Comparison of ENCODE assay signal across 13 mouse cellular contexts in the genomic region with DNA sequence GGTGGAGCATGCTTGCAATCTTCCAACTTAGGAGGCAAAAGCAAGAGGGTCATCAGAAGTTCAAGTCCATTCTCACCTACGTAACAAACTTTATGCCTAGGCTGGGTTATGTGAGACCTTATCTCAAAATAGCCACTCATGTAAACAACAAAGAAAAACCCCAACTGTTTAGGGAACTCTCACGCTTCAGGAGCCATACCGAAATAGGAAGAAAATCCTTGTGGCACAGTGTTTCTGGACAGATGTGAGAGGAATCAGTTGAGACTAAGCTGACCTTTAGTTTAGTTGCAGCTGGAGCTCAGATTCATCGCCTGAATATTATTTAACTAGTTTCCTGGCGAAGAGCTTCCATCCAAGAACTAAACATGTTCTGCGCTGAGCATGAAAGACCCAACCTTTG.
"Had no signal": no experiment of that assay in that cellular context is flagged by ENCODE, and none has a peak within 500 bp of the region (broad histone marks: within the 10 kb centered on the region; RNA-seq: fewer than 3 reads in every experiment).

No protein-coding gene starts in this region.

- DNase-seq: kidney, adult 2 months; kidney, postnatal 25 days; layer of hippocampus, adult 9-11 months; liver, embryonic 13.5 days; lung, postnatal 36 days; thymus, adult 2 months; thymus, postnatal 14 days; thymus, postnatal 4 days had no signal

- H3K27me3 ChIP-seq: liver, embryonic 13.5 days; megakaryocyte, embryonic 14.5 days had no signal

- H3K27ac ChIP-seq: kidney, postnatal 0 days; layer of hippocampus, adult 2 months; left cerebral cortex, adult 2 months; liver, embryonic 13.5 days had no signal

- H3K36me3 ChIP-seq: liver, embryonic 13.5 days had no signal

- H3K4me3 ChIP-seq: layer of hippocampus, adult 2 months; left cerebral cortex, adult 2 months; liver, embryonic 13.5 days; megakaryocyte, embryonic 14.5 days had no signal

- H3K4me2 ChIP-seq: liver, embryonic 13.5 days; midbrain, embryonic 11.5 days had no signal

- H3K9me3 ChIP-seq: liver, embryonic 13.5 days had no signal

- H3K4me1 ChIP-seq: liver, embryonic 13.5 days; megakaryocyte, embryonic 14.5 days had no signal

- H3K9ac ChIP-seq: liver, embryonic 13.5 days had no signal
